Mouse (Mus musculus) spleen, postnatal 14 days (tissue): ENCODE measurements around the gene Esrrg.

Experiments
- DNase-seq, 2 experiments: peaks; one replicate each; pipeline ENCODE4 v3.0.0; 2021 to 2022; ENCODE audit warnings: low spot score in 2 of 2

Gene Esrrg

DNA sequence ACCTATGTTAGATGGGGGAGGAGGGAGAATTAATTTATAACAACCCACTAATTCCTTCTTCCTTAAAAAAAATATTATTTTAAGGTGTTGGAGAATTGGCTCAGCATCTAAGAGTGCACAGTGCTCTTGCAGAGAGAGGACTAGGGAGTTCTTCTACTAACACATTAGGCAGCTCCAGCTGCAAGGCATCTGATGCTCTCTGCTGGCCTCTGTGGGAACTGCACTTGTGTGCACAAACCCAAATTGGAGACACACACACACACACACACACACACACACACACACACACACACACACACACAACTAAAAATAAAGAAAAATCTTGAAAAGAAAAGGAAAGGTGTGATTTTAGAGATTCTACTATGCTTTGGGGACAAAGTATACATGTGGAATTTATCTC, 381.6 kb downstream of the Esrrg start:
- DNase-seq, result no peak

DNA sequence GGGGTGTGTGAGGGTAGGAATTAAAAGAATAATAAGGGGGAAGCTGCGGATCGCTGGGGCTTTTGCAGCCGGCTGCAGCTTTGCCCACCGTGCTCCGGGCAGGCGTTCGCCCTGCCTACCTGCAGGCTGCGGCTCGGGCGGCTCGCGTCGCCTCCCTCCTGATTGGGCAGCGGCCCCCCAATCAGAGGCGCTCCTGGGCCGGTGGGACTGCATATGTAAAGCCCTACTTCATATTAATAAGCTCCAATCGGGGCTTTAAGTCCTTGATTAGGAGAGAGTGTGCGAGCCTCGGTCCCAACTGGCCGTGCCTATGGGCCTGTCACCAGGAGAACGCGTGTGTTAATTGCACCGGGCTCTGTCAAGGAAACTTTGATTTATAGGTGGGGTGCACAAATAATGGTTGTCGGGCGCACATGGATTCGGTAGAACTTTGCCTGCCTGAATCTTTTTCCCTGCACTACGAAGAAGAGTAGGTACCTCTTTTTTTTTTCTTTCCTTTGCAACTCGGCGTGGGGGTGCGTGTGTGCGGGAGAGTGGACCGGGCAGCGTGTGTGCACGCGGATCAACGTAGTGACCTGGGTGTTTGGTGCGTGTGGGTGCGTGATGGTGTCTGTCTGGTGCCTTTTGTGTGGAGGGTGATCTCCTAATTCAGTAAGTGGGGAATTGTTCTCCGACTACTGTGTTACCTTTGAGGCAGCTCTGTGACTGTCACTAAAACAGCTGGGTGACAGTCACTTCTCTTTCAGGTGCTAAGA, 389.2 kb downstream of the Esrrg start:
- no peak for DNase-seq

GRCm38 (mm10) chr1:187999121-187999520, 390.5 kb downstream of the Esrrg start:
- no peak for DNase-seq

DNA sequence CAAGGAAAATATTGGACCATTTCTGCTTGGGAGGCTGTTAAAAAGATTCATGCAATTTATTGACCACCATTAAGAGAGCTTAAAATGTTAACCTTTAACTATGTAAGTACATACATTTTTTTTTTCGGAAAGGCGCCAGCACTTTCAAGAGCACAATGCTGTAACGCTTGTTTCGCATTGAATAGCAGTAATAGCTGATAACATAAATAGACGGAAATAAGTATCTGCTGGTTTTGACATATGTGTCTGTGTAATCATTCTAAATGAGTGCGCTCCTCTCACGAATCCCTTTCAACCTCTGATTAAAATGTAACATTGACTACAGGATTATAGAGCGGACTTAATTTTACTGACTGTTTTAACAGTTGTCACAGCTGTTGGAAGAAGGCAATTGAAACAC, 391.6 kb downstream of the Esrrg start:
- DNase-seq, result no peak

- no peak for DNase-seq
Measured at GRCm38 (mm10) chr1:188006820-188007491, 398.4 kb downstream of the Esrrg start.

DNA sequence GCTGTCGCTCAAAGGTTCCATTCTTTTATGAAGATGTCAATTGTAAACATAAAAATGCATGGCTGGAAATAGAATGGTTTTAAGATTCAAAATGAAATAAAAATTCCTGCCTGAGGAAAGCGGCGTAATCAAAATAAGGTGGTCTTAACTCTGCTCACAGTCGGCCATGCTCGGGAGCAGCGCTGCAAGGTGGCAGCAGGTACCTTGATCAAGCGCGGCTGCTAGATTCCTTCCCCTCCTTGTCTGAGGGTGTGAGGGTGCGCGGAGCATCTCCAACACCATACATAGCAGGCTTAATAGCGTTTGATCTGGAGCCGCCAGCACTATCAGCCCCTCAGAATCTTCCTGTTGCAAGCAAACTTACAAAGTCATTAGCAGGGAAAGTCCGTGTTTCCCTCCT, 399.9 kb downstream of the Esrrg start:
- DNase-seq, result no peak

DNA sequence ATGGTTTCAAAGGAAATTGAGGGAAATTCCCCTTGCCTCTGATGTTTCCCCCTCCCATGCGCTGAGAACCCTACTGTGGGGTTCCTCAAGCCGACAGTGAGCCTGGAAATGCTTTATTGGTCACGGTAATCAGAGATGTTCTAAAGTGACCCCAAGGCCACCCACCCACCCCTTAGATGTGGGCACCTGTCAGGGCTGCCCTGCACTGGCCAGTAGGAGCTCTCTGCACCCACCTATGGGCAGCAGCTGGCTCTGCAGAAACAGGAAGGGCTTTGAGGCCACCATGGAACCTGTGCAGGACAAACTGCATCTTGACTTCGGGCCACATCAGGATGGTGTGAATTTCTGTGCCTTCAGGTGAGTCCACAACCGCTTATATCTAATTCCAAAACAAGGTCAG, 401.3 kb downstream of the Esrrg start:
- no peak for DNase-seq

GRCm38 (mm10) chr1:188010860-188011259, 402.3 kb downstream of the Esrrg start:
- DNase-seq, result no peak

DNA sequence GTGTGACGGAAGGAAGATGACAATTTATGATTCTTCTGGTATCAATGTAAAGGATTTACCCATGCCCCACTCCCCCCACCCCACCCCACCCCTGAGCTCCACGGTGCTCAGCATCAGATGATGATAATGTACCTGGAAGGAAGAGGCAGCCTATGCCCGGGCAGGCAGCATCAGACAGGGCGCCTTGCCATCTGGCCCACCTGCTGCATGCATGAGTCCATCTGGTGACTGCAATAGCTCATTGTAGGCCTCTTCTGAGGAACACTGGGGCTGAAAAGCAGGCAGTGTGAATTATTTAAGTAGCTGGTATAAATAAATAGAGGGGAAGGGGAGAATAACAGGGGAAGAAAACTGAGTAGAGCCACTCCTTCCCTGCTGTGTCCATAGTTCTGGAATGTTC, 405.8 kb downstream of the Esrrg start:
- no peak for DNase-seq

DNA sequence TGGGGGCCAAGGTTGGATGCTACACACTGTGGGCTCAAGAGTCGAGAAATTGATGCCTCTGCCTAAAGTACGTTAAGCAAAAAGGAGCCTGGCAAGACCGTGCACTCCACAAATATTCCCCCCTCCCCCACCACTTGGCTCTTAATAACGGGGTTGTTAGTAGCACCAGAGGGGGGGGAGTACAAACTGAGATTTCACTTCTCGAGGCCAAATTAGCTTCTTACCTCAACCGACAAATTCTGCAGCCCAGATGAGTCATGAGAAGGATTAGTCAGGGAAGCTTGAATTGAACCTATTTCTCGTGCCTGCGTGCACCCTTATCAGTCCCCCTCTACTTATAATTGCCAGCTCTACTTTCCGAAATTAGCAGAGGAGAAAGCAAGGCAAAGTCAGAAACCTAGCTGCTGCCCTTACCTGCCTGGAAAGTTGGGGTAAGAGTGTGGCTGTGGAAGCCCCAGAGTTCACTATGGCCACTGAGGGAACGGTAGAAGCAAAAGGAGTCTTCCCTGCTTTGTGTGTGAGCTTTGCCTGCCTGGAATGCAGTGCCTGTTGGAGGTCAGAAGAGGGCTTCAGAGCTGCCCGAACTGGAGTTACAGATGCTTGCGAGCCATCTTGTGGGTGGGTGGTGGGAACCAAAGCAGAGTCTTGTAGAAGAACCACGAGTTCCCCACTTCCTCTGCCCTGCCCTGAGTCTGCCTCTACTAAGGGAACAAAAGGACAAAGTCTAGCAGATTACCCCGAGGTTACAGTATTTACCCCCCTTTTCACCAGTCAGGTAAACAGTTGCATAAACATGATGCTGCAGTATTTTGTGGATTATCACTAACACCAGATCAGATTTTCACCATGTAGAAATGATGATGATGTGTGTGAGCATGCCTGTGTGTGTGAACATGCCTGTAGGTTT, 409.6 kb downstream of the Esrrg start:
- DNase-seq, result no peak

DNA sequence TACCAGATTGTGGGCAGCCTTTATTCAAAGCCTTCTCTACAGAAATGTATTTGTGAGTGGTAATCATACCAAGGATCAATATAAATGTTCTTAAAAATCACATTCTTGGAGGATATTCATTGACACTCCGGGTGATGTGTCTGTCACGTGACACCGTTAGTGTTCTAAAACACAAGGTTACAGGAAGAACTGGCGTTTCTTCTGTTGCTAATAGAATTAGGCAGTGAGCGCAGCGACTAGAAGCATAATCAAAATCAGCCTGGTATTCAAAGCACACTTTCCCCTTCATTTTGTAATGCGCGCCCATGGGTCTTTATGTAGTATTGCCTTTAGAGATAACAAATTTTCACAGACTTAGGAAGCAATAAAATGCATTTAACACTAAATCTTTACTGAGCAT, 420.6 kb downstream of the Esrrg start:
- DNase-seq, result no peak

GRCm38 (mm10) chr1:188030116-188030515, 421.5 kb downstream of the Esrrg start:
- no peak for DNase-seq

- DNase-seq, result no peak
Measured at GRCm38 (mm10) chr1:188031276-188031675, 422.7 kb downstream of the Esrrg start.

GRCm38 (mm10) chr1:188035957-188036356, 427.4 kb downstream of the Esrrg start:
- DNase-seq, result no peak

DNA sequence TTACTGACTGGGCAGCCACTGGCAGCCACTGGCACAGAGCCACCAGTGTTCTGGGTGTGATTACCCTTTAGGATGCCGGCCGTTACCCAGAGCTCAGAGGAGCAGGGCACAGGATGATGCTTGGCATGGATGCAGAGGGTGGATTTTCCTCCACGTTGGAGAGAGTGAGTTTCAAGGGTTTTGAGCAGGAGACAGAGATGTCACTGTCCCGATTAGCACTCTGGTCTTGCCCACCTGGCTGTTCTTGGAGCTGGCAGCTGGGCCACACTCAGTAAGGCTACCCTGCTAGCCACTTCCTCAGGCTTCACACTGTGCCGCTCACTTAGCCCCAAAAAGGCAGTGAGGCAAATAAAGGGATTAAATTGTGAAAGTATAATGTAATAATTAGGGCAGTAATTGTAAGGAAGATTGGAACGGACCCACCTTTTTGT, 438.1 kb downstream of the Esrrg start:
- DNase-seq, result no peak

GRCm38 (mm10) chr1:188047148-188047547, 438.6 kb downstream of the Esrrg start:
- no peak for DNase-seq

DNA sequence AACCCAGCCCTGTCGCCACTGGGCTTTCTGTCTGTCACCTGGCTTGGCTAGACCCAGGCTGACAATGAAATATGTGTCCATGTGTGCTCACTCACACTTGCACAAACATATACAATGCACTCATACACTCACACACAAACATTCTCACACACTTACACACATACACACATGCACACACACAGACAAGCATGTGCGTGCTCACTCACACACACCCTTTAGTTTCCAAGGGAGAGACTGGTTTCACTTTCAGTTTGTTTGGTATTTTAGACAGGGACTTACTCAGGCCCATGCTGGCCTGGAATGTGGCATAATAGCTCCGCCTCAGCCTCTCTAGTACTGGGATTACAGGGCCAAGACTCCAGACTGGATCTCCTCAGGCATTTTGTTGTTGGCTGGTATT, 447.3 kb downstream of the Esrrg start:
- no peak for DNase-seq

GRCm38 (mm10) chr1:188057892-188058291, 449.3 kb downstream of the Esrrg start:
- no peak for DNase-seq

DNA sequence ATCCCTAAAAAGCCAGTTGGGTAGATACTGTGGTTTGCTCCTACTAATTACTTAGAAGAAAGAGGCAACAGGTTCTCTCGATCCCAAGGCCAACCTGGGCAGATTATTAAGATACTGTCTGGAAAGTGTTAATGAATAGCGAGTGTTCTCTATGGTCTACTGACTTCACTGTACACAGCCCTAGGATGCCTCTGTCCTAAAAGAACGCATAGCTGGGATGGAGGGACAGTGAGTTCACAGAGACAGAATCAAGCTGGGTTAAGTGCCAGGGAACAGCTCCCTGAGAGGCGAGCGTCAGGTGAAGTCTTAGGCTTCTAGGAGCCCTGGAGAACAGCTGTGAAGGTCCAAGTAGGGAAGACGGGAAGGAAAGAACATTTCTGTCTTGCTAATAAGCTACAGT, 450.4 kb downstream of the Esrrg start:
- no peak for DNase-seq

- DNase-seq, result no peak
Measured at GRCm38 (mm10) chr1:188060493-188060892, 451.9 kb downstream of the Esrrg start.

DNA sequence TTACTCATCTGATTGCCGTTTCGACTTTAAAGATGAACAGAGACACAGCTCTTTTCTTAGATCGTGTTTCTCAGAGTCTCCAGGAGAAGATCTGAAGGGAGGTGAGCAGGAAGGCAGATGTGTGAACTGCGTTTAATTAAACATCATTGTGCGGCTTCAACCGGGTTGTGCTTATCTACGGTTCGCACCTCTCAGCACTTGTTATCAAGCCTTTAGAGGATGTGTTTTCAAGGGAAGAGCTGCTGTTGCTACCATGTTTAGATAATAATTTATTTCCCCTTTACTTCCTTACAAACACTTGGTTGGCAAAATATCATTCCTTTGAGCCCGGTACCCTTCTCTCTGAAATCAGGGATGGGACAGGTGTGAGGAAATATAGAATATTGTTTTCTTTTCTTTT, 460.2 kb downstream of the Esrrg start:
- no peak for DNase-seq

GRCm38 (mm10) chr1:188069849-188070248, 461.3 kb downstream of the Esrrg start:
- DNase-seq, result no peak
